Mouse (Mus musculus) embryonic facial prominence, embryonic 13.5 days (tissue): ENCODE results near the gene Sorcs3. TPM values are rescaled to one million over a fixed set of nuclear protein-coding genes. Genes with fewer than 3 reads are reported as not detected.

Experiments used
- ATAC-seq: fragments of 200-750 bp; cut with Nextera tagmentation; 2 replicates; pipeline ENCODE4 v1.8.0; 2017; ENCODE audit warnings: low read depth; ENCODE audit not compliant: insufficient number of reproducible peaks, insufficient read depth, low FRiP score, low TSS enrichment
- H3K27ac ChIP-seq: fragments of 300-500 bp; sonication (generic); 2 replicates; pipeline ENCODE4 v1.5.1; 2015; ENCODE audit warnings: moderate library complexity, mild to moderate bottlenecking, inconsistent platforms
- H3K27me3 ChIP-seq: fragments of 300-500 bp; sonication (generic); 2 replicates; pipeline ENCODE4 v1.6.1; 2015; ENCODE audit warnings: mild to moderate bottlenecking, inconsistent platforms
- H3K36me3 ChIP-seq: fragments of 300-500 bp; sonication (generic); 2 replicates; pipeline ENCODE4 v1.6.1; 2015; ENCODE audit warnings: mild to moderate bottlenecking, inconsistent platforms
- H3K4me1 ChIP-seq: fragments of 300-500 bp; sonication (generic); 2 replicates; pipeline ENCODE4 v1.6.1; 2015; ENCODE audit warnings: inconsistent platforms
- H3K4me2 ChIP-seq: fragments of 300-500 bp; sonication (generic); 2 replicates; pipeline ENCODE4 v1.6.1; 2015; ENCODE audit warnings: moderate library complexity, mild to moderate bottlenecking, inconsistent platforms
- H3K4me3 ChIP-seq: fragments of 300-500 bp; sonication (generic); 2 replicates; pipeline ENCODE4 v1.5.1; 2015; ENCODE audit warnings: mild to moderate bottlenecking, inconsistent platforms
- H3K9ac ChIP-seq: fragments of 300-500 bp; sonication (generic); 2 replicates; pipeline ENCODE4 v1.6.1; 2015; ENCODE audit warnings: mild to moderate bottlenecking, inconsistent platforms
- H3K9me3 ChIP-seq: fragments of 300-500 bp; sonication (generic); 2 replicates; pipeline ENCODE4 v1.6.1; 2016; ENCODE audit warnings: inconsistent platforms
- WGBS: fragments of 180-500 bp; shearing (Covaris S2); methylation state at CpG from one replicate; pipeline ENCODE4 v1.1.7; 2015; ENCODE audit warnings: mixed read lengths; 5-methylcytosine and 5-hydroxymethylcytosine counted together
- polyA plus RNA-seq: library from polyadenylated mRNA; unstranded; fragments of >200 nt; fragmentation: Nextera tagmentation; extraction: Ambion mirVana; gene quantifications from 2 replicates; pipeline ENCODE4 v1.2.1, GENCODE M21; 2015

The Sorcs3 gene
- polyA plus RNA-seq, 1 experiment from 2014 or later = 0.55 TPM

- no peaks in the 10 kb centered on the region for H3K36me3 ChIP-seq
- no peak overlapping the region for H3K27ac ChIP-seq
- H3K9me3 ChIP-seq = no peaks in the 10 kb centered on the region
- no peak for ATAC-seq
- no peak overlapping the region for H3K4me2 ChIP-seq
- H3K9ac ChIP-seq = no peak overlapping the region
- no peaks in the 10 kb centered on the region for H3K4me1 ChIP-seq
- H3K4me3 ChIP-seq = no peak overlapping the region
- 0 out of 2 replicates have a peak, but pooled peaks cover 2% of the 10 kb centered on the region for H3K27me3 ChIP-seq
These were observed 9.6 kb downstream of the Sorcs3 start for GRCm38 (mm10) chr19:48215379-48215778.

GRCm38 (mm10) chr19:48237786-48238372 is 32.1 kb downstream of the Sorcs3 start:
- Histone ChIP-seq H3K27me3 (no peaks in the 10 kb centered on the region), H3K9ac (no peak overlapping the region), H3K9me3 (no peaks in the 10 kb centered on the region), H3K4me1 (no peaks in the 10 kb centered on the region), H3K4me3 (no peak overlapping the region), H3K4me2 (no peak overlapping the region), H3K36me3 (no peaks in the 10 kb centered on the region), H3K27ac (no peak overlapping the region)
- 34% methylated on average over 13 of the region's 13 CpGs for WGBS
- no peak for ATAC-seq

- Histone ChIP-seq H3K27me3 (no peaks in the 10 kb centered on the region), H3K4me3 (no peak overlapping the region), H3K4me1 (no peaks in the 10 kb centered on the region), H3K36me3 (no peaks in the 10 kb centered on the region), H3K4me2 (no peak overlapping the region), H3K9me3 (no peaks in the 10 kb centered on the region), H3K9ac (no peak overlapping the region), H3K27ac (no peak overlapping the region)
- WGBS = 69% methylated on average over 9 of the region's 9 CpGs
- no peak for ATAC-seq
These were observed 32.6 kb downstream of the Sorcs3 start for GRCm38 (mm10) chr19:48238391-48238790.

GRCm38 (mm10) chr19:48240960-48241359 is 35.1 kb downstream of the Sorcs3 start:
- H3K4me3 ChIP-seq = no peak overlapping the region
- 63% methylated on average over 2 of the region's 2 CpGs for WGBS
- H3K36me3 ChIP-seq = no peaks in the 10 kb centered on the region
- no peak for ATAC-seq
- no peak overlapping the region for H3K4me2 ChIP-seq
- no peak overlapping the region for H3K9ac ChIP-seq
- no peaks in the 10 kb centered on the region for H3K27me3 ChIP-seq
- H3K27ac ChIP-seq = no peak overlapping the region
- H3K9me3 ChIP-seq = no peaks in the 10 kb centered on the region
- no peaks in the 10 kb centered on the region for H3K4me1 ChIP-seq

GRCm38 (mm10) chr19:48244036-48244435 is 38.2 kb downstream of the Sorcs3 start:
- Histone ChIP-seq H3K4me2 (no peak overlapping the region), H3K27me3 (no peaks in the 10 kb centered on the region), H3K4me3 (no peak overlapping the region), H3K36me3 (no peaks in the 10 kb centered on the region), H3K9me3 (no peaks in the 10 kb centered on the region), H3K4me1 (no peaks in the 10 kb centered on the region), H3K27ac (no peak overlapping the region), H3K9ac (no peak overlapping the region)
- WGBS = 59% methylated on average over 3 of the region's 3 CpGs
- ATAC-seq = no peak

GRCm38 (mm10) chr19:48259223-48259622 is 53.4 kb downstream of the Sorcs3 start:
- 70% methylated on average over 7 of the region's 7 CpGs for WGBS
- H3K27me3 ChIP-seq = no peaks in the 10 kb centered on the region
- no peak for ATAC-seq

GRCm38 (mm10) chr19:48260671-48261070 is 54.8 kb downstream of the Sorcs3 start:
- Histone ChIP-seq H3K4me3 (no peak overlapping the region), H3K9ac (no peak overlapping the region), H3K27ac (no peak overlapping the region), H3K27me3 (no peaks in the 10 kb centered on the region), H3K4me1 (no peaks in the 10 kb centered on the region), H3K36me3 (no peaks in the 10 kb centered on the region), H3K4me2 (no peak overlapping the region), H3K9me3 (no peaks in the 10 kb centered on the region)
- ATAC-seq = no peak
- 87% methylated on average over 8 of the region's 8 CpGs for WGBS

More at GRCm38 (mm10) chr19:48259223-48259622, 53.4 kb downstream of the Sorcs3 start:
- Histone ChIP-seq H3K36me3 (no peaks in the 10 kb centered on the region), H3K9ac (no peak overlapping the region), H3K4me1 (no peaks in the 10 kb centered on the region), H3K4me2 (no peak overlapping the region), H3K9me3 (no peaks in the 10 kb centered on the region), H3K4me3 (no peak overlapping the region), H3K27ac (no peak overlapping the region)

- ATAC-seq = no peak
- Histone ChIP-seq H3K4me1 (no peaks in the 10 kb centered on the region), H3K9me3 (no peaks in the 10 kb centered on the region), H3K9ac (no peak overlapping the region), H3K4me2 (no peak overlapping the region), H3K27me3 (no peaks in the 10 kb centered on the region), H3K36me3 (no peaks in the 10 kb centered on the region), H3K4me3 (no peak overlapping the region), H3K27ac (no peak overlapping the region)
- WGBS = 84% methylated on average over 5 of the region's 5 CpGs
These were observed 57.9 kb downstream of the Sorcs3 start for GRCm38 (mm10) chr19:48263750-48264149.

GRCm38 (mm10) chr19:48280273-48280672 is 74.4 kb downstream of the Sorcs3 start:
- WGBS = 59% methylated on average over 8 of the region's 8 CpGs

GRCm38 (mm10) chr19:48282250-48282649 is 76.4 kb downstream of the Sorcs3 start:
- no peak for ATAC-seq
- Histone ChIP-seq H3K27ac (no peak overlapping the region), H3K9ac (no peak overlapping the region), H3K4me1 (no peaks in the 10 kb centered on the region), H3K27me3 (no peaks in the 10 kb centered on the region), H3K4me2 (no peak overlapping the region), H3K4me3 (no peak overlapping the region), H3K36me3 (no peaks in the 10 kb centered on the region), H3K9me3 (no peaks in the 10 kb centered on the region)
- 75% methylated on average over 6 of the region's 6 CpGs for WGBS

More at GRCm38 (mm10) chr19:48280273-48280672, 74.4 kb downstream of the Sorcs3 start:
- H3K4me1 ChIP-seq = no peaks in the 10 kb centered on the region
- ATAC-seq = no peak
- no peaks in the 10 kb centered on the region for H3K9me3 ChIP-seq
- H3K27me3 ChIP-seq = no peaks in the 10 kb centered on the region
- no peak overlapping the region for H3K9ac ChIP-seq
- no peak overlapping the region for H3K27ac ChIP-seq
- no peak overlapping the region for H3K4me3 ChIP-seq
- H3K36me3 ChIP-seq = no peaks in the 10 kb centered on the region
- H3K4me2 ChIP-seq = no peak overlapping the region

GRCm38 (mm10) chr19:48283217-48283616 is 77.4 kb downstream of the Sorcs3 start:
- no peak overlapping the region for H3K27ac ChIP-seq

GRCm38 (mm10) chr19:48285602-48286225 is 79.9 kb downstream of the Sorcs3 start:
- ATAC-seq = no peak
- WGBS = 79% methylated on average over 10 of the region's 10 CpGs
- H3K4me3 ChIP-seq = no peak overlapping the region
- no peaks in the 10 kb centered on the region for H3K4me1 ChIP-seq
- H3K9ac ChIP-seq = no peak overlapping the region
- H3K9me3 ChIP-seq = no peaks in the 10 kb centered on the region
- H3K36me3 ChIP-seq = no peaks in the 10 kb centered on the region
- no peak overlapping the region for H3K4me2 ChIP-seq
- H3K27me3 ChIP-seq = no peaks in the 10 kb centered on the region
- H3K27ac ChIP-seq = no peak overlapping the region

More at GRCm38 (mm10) chr19:48283217-48283616, 77.4 kb downstream of the Sorcs3 start:
- Histone ChIP-seq H3K27me3 (no peaks in the 10 kb centered on the region), H3K36me3 (no peaks in the 10 kb centered on the region), H3K4me3 (no peak overlapping the region), H3K9me3 (no peaks in the 10 kb centered on the region), H3K4me2 (no peak overlapping the region), H3K9ac (no peak overlapping the region), H3K4me1 (no peaks in the 10 kb centered on the region)
- no peak for ATAC-seq
- WGBS = 45% methylated on average over 4 of the region's 4 CpGs
